ENCODE assay signal across 20 mouse cellular contexts in genomic region chr3:103991271-103991670, GRCm38 (mm10). TPM values are rescaled to one million over a fixed set of nuclear protein-coding genes. Genes with fewer than 3 reads are reported as not detected.
DNase-seq lines count a peak whose midpoint lies in the region; ATAC-seq lines count a peak whose summit lies in the region.
"Had no signal": no experiment of that assay in that cellular context is flagged by ENCODE, and none has a peak within 500 bp of the region (broad histone marks: within the 10 kb centered on the region; RNA-seq: fewer than 3 reads in every experiment).

No protein-coding gene starts in this region.

- peak; percentile 37 for DNase-seq in 416B (ENCODE audit: low read depth)
- peak; percentile 49 for DNase-seq in CD4-positive, CD25-positive, alpha-beta regulatory T cell, adult 2 months (ENCODE audit: low read depth, low spot score)
- no peak for DNase-seq in thymus, postnatal 14 days
- no peak for DNase-seq in lung, adult 18-20 months
- DNase-seq in frontal cortex, postnatal 10 days (ENCODE audit: low spot score in 2 of 2) = no peak
- DNase-seq: adrenal gland, postnatal 10 days; adrenal gland, postnatal 25 days; cerebellum, adult 11 months; cerebellum, adult 18-20 months; cerebellum, adult 8-10 months; cerebellum, adult 9-11 months; cerebellum, postnatal 14 days; cerebellum, postnatal 36 days; embryo, embryonic 11 days had no signal

- peak; percentile 76 for ATAC-seq in activated CD4-positive, CD25-positive, alpha-beta regulatory T cell, adult 4 months
- peak; percentile 82 for ATAC-seq in inflammation-experienced regulatory T-cells, adult 6 months
- ATAC-seq in granulocyte monocyte progenitor cell, adult 5-6 weeks (replicated peaks; ENCODE audit: poor library complexity, severe bottlenecking) = no peak
- ATAC-seq: forebrain, embryonic 14.5 days; forebrain, embryonic 16.5 days; Patski had no signal

RNA-seq across cellular contexts. Expression of gene Phtf1, which starts 23.4 kb away (rescaled TPM):
- 10 to 100 TPM; 11.4 to 11.6 TPM for polyA plus RNA-seq in activated CD4-positive, CD25-positive, alpha-beta regulatory T cell, adult 4 months (2017; shearing (Covaris generic))
- polyA plus RNA-seq in inflammation-experienced regulatory T-cells, adult 6 months (2017; shearing (Covaris generic)) = 10 to 100 TPM; 10.1 to 13.8 (median 11.9) TPM
- total RNA-seq in granulocyte monocyte progenitor cell, adult 5-6 weeks (2014; fragmentation: Nextera tagmentation) = 13.8 and 17.9 TPM in 2 replicates
- total RNA-seq in granulocyte monocyte progenitor cell, adult 5-6 weeks (2017) = 26.1 and 33.4 TPM in 2 replicates

Comparison
In these comparisons a context has a peak if more than half of its experiments do, and no peak if none do; other contexts are left out.
1. DNase-seq: peak in 416B (single experiment) and CD4-positive, CD25-positive, alpha-beta regulatory T cell, adult 2 months (single experiment); none in thymus, postnatal 14 days (single experiment), lung, adult 18-20 months (0 of 2) and frontal cortex, postnatal 10 days (0 of 2).